Mouse (Mus musculus): ENCODE measurements around the gene Prpf18. TPM values are rescaled to one million over a fixed set of nuclear protein-coding genes. Genes with fewer than 3 reads are reported as not detected.

Gene Prpf18
- total and polyA plus RNA-seq, 3 experiments = 23.8 to 37.6 (median 35.0) TPM

DNA sequence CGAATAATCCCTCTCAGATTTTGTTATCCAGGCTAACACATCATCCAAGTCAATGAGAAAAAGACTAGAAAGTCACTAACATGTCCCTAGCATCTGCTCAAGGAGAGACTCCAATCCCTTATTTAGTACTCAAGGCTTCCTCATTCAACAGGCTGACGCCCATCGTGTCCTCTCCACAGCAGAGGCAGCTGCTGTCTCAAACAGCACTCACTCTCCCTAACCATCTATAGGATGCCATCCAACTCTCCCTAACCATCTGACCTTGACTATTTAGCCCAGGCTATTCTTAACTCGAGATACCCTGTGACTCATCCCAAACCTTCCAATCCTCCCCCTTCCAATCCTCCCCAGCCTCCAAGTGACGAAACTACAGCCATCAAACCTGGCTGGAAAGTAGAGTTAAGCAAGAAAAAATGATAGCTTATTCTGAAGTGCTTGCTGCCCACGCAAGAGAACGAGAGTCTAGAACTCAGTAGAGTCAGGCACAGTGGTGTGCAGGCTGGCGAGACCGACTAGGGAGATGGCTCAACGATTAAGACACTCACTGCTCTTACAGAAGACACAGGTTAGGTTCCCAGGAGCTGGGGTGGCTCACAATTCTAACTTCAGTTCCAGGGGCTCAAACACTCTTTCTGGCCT is 21.6 kb downstream of the Prpf18 start:
- Histone ChIP-seq H3K36me3 (replicated peaks in 1 of 2; ENCODE audit: control insufficient read depth in 1 of 2, insufficient read depth in 1 of 2, low read length in 1 of 2) (peaks cover 32 to 73% of the 10 kb centered on the region in 2 experiments), H3K4me3 (replicated peaks in 1 of 3; ENCODE audit: low read depth in 2 of 3, low read length in 2 of 3, poor library complexity in 1 of 3) (no peak overlapping the region), H3K4me2 (ENCODE audit: insufficient read depth, low read depth, poor library complexity, severe bottlenecking) (no peak overlapping the region), H3K27me3 (replicated peaks) (no peaks in the 10 kb centered on the region), H3K9ac (ENCODE audit: insufficient read depth, low read depth) (no peak overlapping the region), H3K9me3 (replicated peaks; ENCODE audit: low read length) (no peaks in the 10 kb centered on the region), H3K79me2 (replicated peaks; ENCODE audit: control insufficient read depth, extremely low read depth, insufficient read depth, poor library complexity, severe bottlenecking) (no peaks in the 10 kb centered on the region), H3K27ac (ENCODE audit: insufficient read depth, low read depth) (no peak overlapping the region), H3K4me1 (ENCODE audit: control insufficient read depth in 1 of 2, insufficient read depth in 2 of 2) (peaks cover 0 to 19% of the 10 kb centered on the region in 2 experiments; a peak in 2 of 4 replicates)
- no peak for DNase-seq (ENCODE audit: extremely low read depth)
- TF ChIP-seq CHD2 (IDR thresholded peaks at IDR 0.05; ENCODE audit: low read length) (no peak), MAZ (IDR thresholded peaks at IDR 0.05; ENCODE audit: low read depth, low read length) (no peak), MAFK (IDR thresholded peaks at IDR 0.05; ENCODE audit: insufficient replicate concordance, low read length) (no peak), MAX (IDR thresholded peaks at IDR 0.05; ENCODE audit: low read length) (no peak), KAT2A (IDR thresholded peaks at IDR 0.05; ENCODE audit: insufficient replicate concordance, low read length) (no peak), MEF2A (IDR thresholded peaks at IDR 0.05; ENCODE audit: borderline replicate concordance, low read depth, low read length) (no peak), SMC3 (IDR thresholded peaks at IDR 0.05; ENCODE audit: low read depth, low read length) (no peak), USF1 (IDR thresholded peaks at IDR 0.05; ENCODE audit: low read depth, low read length) (no peak), ZKSCAN1 (IDR thresholded peaks at IDR 0.05; ENCODE audit: borderline replicate concordance, low read depth, low read length) (no peak), JUN (IDR thresholded peaks at IDR 0.05; ENCODE audit: insufficient read depth, low read depth, low read length) (no peak), ELF1 (IDR thresholded peaks at IDR 0.05; ENCODE audit: low read depth, low read length) (no peak), GABPA (IDR thresholded peaks at IDR 0.05; ENCODE audit: insufficient replicate concordance, low read depth, low read length) (no peak), PAX5 (IDR thresholded peaks at IDR 0.05; ENCODE audit: low read length) (no peak), HCFC1 (IDR thresholded peaks at IDR 0.05; ENCODE audit: low read depth, low read length) (no peak), ETS1 (conservative IDR thresholded peaks at IDR 0.05; ENCODE audit: low read depth, low read length) (no peak), MXI1 (IDR thresholded peaks at IDR 0.05; ENCODE audit: low read depth, low read length) (no peak), TBP (conservative IDR thresholded peaks at IDR 0.05; ENCODE audit: low read depth, low read length) (no peak), JUND (conservative IDR thresholded peaks at IDR 0.05; ENCODE audit: low read depth, low read length) (no peak), E2F4 (IDR thresholded peaks at IDR 0.05; ENCODE audit: insufficient replicate concordance, low read depth, low read length) (no peak)
- dilution Hi-C loops (cut with MboI; ENCODE audit: extremely low pct_ligation_motif_present, extremely low pct_unique_long_range_greater_than_20kb, low sequenced_read_pairs) (no loop called here), in situ Hi-C loops (cut with MboI; ENCODE audit: low pct_ligation_motif_present, low pct_unique_long_range_greater_than_20kb, low sequenced_read_pairs) (loop anchor here (25.0 kb wide), 1 partner anchor 232 kb away; no protein-coding TSS in a partner anchor)

DNA sequence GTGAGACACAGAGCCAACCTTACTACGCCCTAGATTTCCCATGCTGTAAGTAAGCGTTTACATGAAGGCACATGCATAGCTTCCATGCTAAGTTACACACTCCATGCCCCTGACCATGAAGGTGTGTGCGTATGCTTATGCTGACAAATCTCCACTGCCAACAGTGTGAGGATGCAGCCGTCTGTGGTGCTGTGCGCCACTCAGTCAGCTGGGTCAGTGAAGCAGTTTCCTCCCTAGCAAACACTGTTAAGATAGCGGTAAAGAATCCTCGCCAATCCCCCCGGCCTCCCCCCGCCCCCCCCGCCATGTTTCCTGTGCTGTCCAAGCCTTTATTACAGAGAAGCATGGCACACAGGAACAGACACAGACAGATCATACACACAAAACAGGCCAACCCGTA is 22.4 kb downstream of the Prpf18 start:
- Histone ChIP-seq H3K4me3 (replicated peaks in 1 of 3; ENCODE audit: low read depth in 2 of 3, low read length in 2 of 3, poor library complexity in 1 of 3) (no peak overlapping the region), H3K27me3 (replicated peaks) (no peaks in the 10 kb centered on the region), H3K36me3 (replicated peaks in 1 of 2; ENCODE audit: control insufficient read depth in 1 of 2, insufficient read depth in 1 of 2, low read length in 1 of 2) (peaks cover 23 to 66% of the 10 kb centered on the region in 2 experiments), H3K4me1 (ENCODE audit: control insufficient read depth in 1 of 2, insufficient read depth in 2 of 2) (peaks cover 0 to 19% of the 10 kb centered on the region in 2 experiments; a peak in 2 of 4 replicates), H3K4me2 (ENCODE audit: insufficient read depth, low read depth, poor library complexity, severe bottlenecking) (no peak overlapping the region), H3K9me3 (replicated peaks; ENCODE audit: low read length) (no peaks in the 10 kb centered on the region), H3K9ac (ENCODE audit: insufficient read depth, low read depth) (no peak overlapping the region), H3K79me2 (replicated peaks; ENCODE audit: control insufficient read depth, extremely low read depth, insufficient read depth, poor library complexity, severe bottlenecking) (no peaks in the 10 kb centered on the region), H3K27ac (ENCODE audit: insufficient read depth, low read depth) (no peak overlapping the region)
- no peak for DNase-seq (ENCODE audit: extremely low read depth)
- dilution Hi-C loops (cut with MboI; ENCODE audit: extremely low pct_ligation_motif_present, extremely low pct_unique_long_range_greater_than_20kb, low sequenced_read_pairs) = no loop called here
- in situ Hi-C loops (cut with MboI; ENCODE audit: low pct_ligation_motif_present, low pct_unique_long_range_greater_than_20kb, low sequenced_read_pairs) = loop anchor here (25.0 kb wide), 1 partner anchor 233 kb away; no protein-coding TSS in a partner anchor
- no peak for TF ChIP-seq SMC3 (IDR thresholded peaks at IDR 0.05; ENCODE audit: low read depth, low read length)
- TF ChIP-seq ZMIZ1 (IDR thresholded peaks at IDR 0.05; ENCODE audit: low read depth, low read length) = no peak
- no peak for TF ChIP-seq RAD21 (IDR thresholded peaks at IDR 0.05; ENCODE audit: low read depth, low read length)
- TF ChIP-seq PAX5 (IDR thresholded peaks at IDR 0.05; ENCODE audit: low read length) = no peak
- TF ChIP-seq EP300 (IDR thresholded peaks at IDR 0.05; ENCODE audit: low read length) = no peak
- TF ChIP-seq ZKSCAN1 (IDR thresholded peaks at IDR 0.05; ENCODE audit: borderline replicate concordance, low read depth, low read length) = no peak
- no peak for TF ChIP-seq NELFE (IDR thresholded peaks at IDR 0.05; ENCODE audit: low read depth, low read length)
- no peak for TF ChIP-seq ELF1 (IDR thresholded peaks at IDR 0.05; ENCODE audit: low read depth, low read length)

All from CH12.LX (cell line).